Mouse (Mus musculus) lung, adult 18-20 months (tissue): ENCODE measurements at regions not wholly inside any gene's neighbourhood (a gene's known extent, or its start where the extent isn't known, plus 50 kb on each side); places are given as distances from the start of the nearest gene placed in this dataset.

ENCODE experiments used
- DNase-seq, 2 experiments: peaks; one replicate each; pipeline ENCODE4 v3.0.0; 2022; ENCODE audit warnings: mixed read lengths in 2 of 2

DNA sequence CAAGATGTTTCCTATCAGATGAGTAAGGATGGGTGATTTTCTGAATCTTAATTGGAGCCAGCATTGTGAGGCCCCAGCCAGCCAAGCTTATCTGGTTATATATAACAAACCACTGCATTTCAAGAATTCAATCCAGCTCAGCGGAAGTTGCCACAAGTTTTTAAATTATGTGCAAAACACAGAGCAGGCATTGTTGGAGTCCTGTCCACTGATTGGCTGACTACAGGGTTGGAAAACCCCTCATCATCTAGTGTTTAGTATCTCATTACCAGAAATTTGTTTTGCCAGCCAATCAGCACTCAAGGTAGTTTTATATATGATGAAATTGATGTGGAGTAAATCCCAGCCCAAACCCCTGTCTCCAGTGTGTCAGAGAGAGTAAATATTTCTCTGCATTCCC is 578.5 kb upstream of the Intu start:
- DNase-seq = no peak

- no peak for DNase-seq
Measured at GRCm38 (mm10) chr3:39961836-39962640, 569.0 kb upstream of the Intu start.

DNA sequence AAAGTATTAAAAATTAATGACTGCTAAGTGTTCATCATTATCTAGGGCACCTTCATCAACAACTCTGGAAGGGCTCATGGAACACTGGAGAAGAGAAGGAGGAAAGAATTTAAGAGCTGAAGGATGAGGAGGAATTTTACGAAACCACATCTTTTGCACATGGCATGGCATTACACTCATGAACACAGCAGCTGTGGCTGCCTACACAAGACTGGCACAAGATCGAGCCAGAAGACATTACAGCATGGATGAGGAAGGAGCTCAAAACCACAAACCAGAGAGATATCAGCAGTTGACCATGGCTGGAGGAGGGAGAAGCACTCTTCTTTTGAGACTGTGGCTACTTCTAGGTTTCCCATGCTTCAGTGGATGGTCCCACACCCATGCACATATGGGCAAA is 565.7 kb upstream of the Intu start:
- no peak for DNase-seq

GRCm38 (mm10) chr3:39966390-39966789 is 564.7 kb upstream of the Intu start:
- DNase-seq = no peak

- DNase-seq = no peak
Measured at GRCm38 (mm10) chr3:39976937-39977336, 554.1 kb upstream of the Intu start.

GRCm38 (mm10) chr3:39978916-39979679 is 552.0 kb upstream of the Intu start:
- DNase-seq = peak in 1 of 2 experiments; percentile 3

GRCm38 (mm10) chr3:39982656-39983055 is 548.4 kb upstream of the Intu start:
- no peak for DNase-seq

DNA sequence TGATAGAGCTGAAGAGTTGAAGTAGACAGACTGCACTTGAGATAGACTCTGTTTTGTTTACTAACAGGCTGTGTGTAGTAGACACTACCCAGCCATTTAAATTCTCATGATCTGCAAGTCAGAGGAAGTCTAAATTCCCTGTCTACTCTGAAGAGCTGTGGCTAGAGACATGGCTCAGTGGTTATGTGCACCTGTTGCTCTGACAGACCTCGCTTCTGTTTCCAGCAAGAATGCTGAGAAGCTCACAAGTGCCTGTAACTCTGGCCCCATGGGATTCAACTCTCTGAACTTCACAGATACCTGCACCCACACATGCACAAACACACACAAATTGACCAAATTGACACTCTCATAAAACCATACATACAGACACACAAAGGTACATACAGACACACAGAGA is 543.4 kb upstream of the Intu start:
- DNase-seq = no peak

GRCm38 (mm10) chr3:39998628-39999027 is 532.5 kb upstream of the Intu start:
- peak in 1 of 2 experiments; percentile 8 for DNase-seq

GRCm38 (mm10) chr3:39999846-40000245 is 531.2 kb upstream of the Intu start:
- no peak for DNase-seq

- DNase-seq = no peak
Measured at GRCm38 (mm10) chr3:40002838-40003237, 528.2 kb upstream of the Intu start.

DNA sequence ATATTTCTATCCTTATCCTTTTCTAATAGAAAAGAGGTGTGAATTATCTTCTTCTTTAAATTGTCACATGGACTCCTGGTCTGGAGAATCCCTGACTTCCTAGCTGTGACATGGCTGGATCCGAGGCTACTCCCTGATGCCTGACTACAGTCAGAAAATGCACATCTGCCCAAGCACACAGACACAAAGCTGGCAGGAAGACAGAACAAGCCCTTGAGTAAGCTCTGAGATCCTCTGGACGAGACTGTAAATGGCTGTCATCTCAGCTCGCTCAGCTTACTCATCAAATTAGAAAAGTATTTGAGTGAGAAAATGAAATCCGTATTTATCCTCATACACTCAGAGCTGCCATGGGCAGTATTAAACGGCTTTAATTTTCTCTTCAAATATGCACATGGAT is 521.0 kb upstream of the Intu start:
- no peak for DNase-seq

GRCm38 (mm10) chr3:40021682-40022081 is 509.4 kb upstream of the Intu start:
- no peak for DNase-seq

- DNase-seq = no peak
Measured at GRCm38 (mm10) chr3:40027713-40028112, 503.4 kb upstream of the Intu start.

DNA sequence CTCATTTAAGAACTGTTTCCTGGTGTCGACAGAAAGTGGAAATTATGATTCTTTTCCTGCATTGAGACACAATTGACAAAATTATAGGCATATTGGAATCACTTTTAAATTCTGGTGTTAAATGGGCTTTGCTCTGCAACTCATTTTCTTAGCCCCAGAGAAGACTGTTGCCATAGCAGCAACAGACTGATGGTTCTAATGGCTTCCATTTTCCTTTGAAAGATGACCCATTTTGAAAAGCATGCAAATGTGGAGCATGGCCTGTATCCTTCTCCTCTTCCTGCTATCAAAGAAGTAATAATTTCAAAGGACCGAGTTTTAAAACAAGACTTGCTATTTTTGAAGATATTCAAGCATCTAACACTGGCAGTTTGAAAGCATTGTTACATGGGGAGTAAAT is 494.9 kb upstream of the Intu start:
- DNase-seq = no peak

DNA sequence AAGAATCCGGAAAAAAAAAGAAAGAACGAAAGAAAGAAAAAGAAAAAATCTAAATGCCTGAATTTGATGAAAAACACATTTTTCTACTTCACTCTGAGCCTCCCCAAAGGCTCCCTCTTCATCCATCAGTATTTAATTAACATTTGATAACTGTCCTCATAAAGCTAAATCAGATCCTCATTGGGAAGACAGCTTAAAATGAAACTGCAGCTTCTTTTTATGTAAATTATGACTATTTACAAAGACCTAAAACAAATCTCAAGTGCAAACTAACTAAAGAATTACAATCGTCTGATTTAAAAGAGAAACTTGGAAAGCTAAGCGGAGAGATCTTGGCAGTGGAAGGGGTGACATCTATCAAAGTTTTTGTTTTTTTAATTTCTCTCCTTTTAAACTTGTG is 481.4 kb upstream of the Intu start:
- DNase-seq = no peak

- DNase-seq = no peak
Measured at GRCm38 (mm10) chr3:40058281-40058680, 472.8 kb upstream of the Intu start.

DNA sequence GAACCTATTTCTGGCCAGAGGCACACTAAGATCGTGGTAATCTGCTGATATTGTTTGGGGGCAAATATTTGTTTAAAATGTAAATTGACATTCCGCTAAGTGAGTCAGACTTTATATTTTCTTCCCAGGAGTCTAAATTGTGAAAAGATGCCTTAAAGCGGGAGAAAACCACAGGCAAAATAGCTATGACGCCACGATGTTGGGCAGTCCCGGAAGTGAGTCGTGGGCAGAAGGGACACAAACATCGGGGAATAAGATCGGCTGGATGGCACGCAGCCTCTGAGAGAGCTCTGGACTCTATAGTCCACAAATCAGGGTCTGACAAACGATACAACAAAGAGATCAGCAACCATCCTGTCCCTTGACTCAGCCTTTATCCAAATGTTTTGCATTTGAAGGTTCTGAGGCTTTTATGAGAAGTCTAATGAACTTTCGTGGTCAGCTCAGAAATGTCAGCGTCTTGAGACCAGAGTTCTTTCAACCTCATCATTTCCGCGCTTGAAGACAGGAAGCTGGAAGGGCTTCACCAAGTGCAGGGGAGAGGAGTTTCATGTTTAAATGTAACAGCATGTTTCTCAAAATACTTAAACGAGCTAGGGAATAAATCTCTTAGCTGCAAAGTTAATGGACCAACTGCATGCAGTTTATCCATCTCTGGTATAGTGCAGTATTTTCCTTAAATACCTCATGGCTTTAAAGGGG is 472.2 kb upstream of the Intu start:
- DNase-seq = peak in 1 of 2 experiments; percentile 2

- no peak for DNase-seq
Measured at GRCm38 (mm10) chr3:40070137-40070667, 460.9 kb upstream of the Intu start.

GRCm38 (mm10) chr3:40076824-40077223 is 454.3 kb upstream of the Intu start:
- no peak for DNase-seq

DNA sequence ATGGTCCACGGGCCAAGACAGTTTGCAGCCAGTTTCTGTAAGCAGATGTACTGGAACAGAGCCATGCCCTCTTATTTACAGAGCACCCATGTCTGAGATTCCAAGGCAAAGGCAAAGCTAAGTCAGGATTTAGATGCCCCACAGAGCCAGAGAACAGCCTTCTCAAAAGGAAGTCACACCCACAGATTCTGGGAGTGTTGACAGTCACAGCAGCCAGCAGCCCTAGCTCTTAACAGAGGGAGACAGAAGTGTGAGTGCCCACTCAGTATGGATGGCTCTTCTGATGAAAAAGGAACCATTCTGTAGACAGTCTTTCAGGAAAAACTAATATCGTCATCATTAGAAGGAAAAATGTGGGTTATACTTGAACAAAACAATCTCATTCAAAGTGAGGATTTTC is 446.0 kb upstream of the Intu start:
- no peak for DNase-seq

- DNase-seq = no peak
Measured at GRCm38 (mm10) chr3:40091773-40092343, 439.2 kb upstream of the Intu start.

GRCm38 (mm10) chr3:40092765-40093368 is 438.2 kb upstream of the Intu start:
- no peak for DNase-seq
